Mouse (Mus musculus) liver, embryonic 12.5 days (tissue): ENCODE measurements around the gene Bhmt. TPM values are rescaled to one million over a fixed set of nuclear protein-coding genes. Genes with fewer than 3 reads are reported as not detected.

Source experiments
- ATAC-seq: fragments of 200-750 bp; cut with Nextera tagmentation; 2 replicates; pipeline ENCODE4 v1.8.0; 2017; ENCODE audit warnings: moderate number of reproducible peaks, mild to moderate bottlenecking, moderate library complexity
- H3K27ac ChIP-seq: fragments of 300-500 bp; sonication (generic); 2 replicates; pipeline ENCODE4 v1.5.1; 2016; ENCODE audit warnings: mild to moderate bottlenecking
- H3K27me3 ChIP-seq: fragments of 300-500 bp; sonication (generic); replicated peaks from 2 replicates; pipeline ENCODE4 v1.6.1; 2016; ENCODE audit warnings: mild to moderate bottlenecking, moderate library complexity
- H3K36me3 ChIP-seq: fragments of 300-500 bp; sonication (generic); 2 replicates; pipeline ENCODE4 v1.6.1; 2016; ENCODE audit warnings: mild to moderate bottlenecking, moderate library complexity
- H3K4me1 ChIP-seq: fragments of 300-500 bp; sonication (generic); 2 replicates; pipeline ENCODE4 v1.6.1; 2016
- H3K4me2 ChIP-seq: fragments of 300-500 bp; sonication (generic); 2 replicates; pipeline ENCODE4 v1.6.1; 2016; ENCODE audit warnings: mild to moderate bottlenecking, moderate library complexity
- H3K4me3 ChIP-seq: fragments of 300-500 bp; sonication (generic); 2 replicates; pipeline ENCODE4 v1.5.1; 2016; ENCODE audit warnings: mild to moderate bottlenecking, moderate library complexity
- H3K9ac ChIP-seq: fragments of 300-500 bp; sonication (generic); 2 replicates; pipeline ENCODE4 v1.6.1; 2016; ENCODE audit warnings: mild to moderate bottlenecking, moderate library complexity
- H3K9me3 ChIP-seq: fragments of 300-500 bp; sonication (generic); replicated peaks from 2 replicates; pipeline ENCODE4 v1.6.1; 2016; ENCODE audit warnings: mild to moderate bottlenecking, moderate library complexity
- WGBS: fragments of 180-500 bp; shearing (Covaris S2); methylation state at CpG from one replicate; pipeline ENCODE4 v1.1.7; 2016; ENCODE audit not compliant: insufficient replicate concordance; 5-methylcytosine and 5-hydroxymethylcytosine counted together
- polyA plus RNA-seq: library from polyadenylated mRNA; unstranded; fragments of >200 nt; fragmentation: Nextera tagmentation; extraction: Ambion mirVana; gene quantifications from 2 replicates; pipeline ENCODE4 v1.2.1, GENCODE M21; 2016

Gene Bhmt
- polyA plus RNA-seq: 25.4 and 26.4 TPM in 2 replicates

GRCm38 (mm10) chr13:93637282-93638245 is at the start of gene Bhmt:
TSS of gene Bhmt (minus strand) at chr13:93637961.
- no peaks in the 10 kb centered on the region for H3K4me1 ChIP-seq
- H3K4me3 ChIP-seq: no peak within 1 kb of the TSS
- WGBS: 61% methylated on average over 19 of the region's 19 CpGs
- no peaks in the 10 kb centered on the region for H3K27me3 ChIP-seq
- no peak; the same call in 1 of the 2 replicates for ATAC-seq
- H3K4me2 ChIP-seq: peak within 1 kb of the TSS; percentile 33
- peak within 1 kb of the TSS; percentile 10; the same call in 1 of the 2 replicates for H3K27ac ChIP-seq
- no peak within 1 kb of the TSS for H3K9ac ChIP-seq
- H3K36me3 ChIP-seq: no peaks in the 10 kb centered on the region
- no peaks in the 10 kb centered on the region for H3K9me3 ChIP-seq

GRCm38 (mm10) chr13:93687321-93687720 is 49.6 kb upstream of the Bhmt start:
- H3K4me1 ChIP-seq: no peaks in the 10 kb centered on the region
- WGBS: 34% methylated on average over 5 of the region's 5 CpGs
- no peak overlapping the region for H3K4me2 ChIP-seq
- no peak for ATAC-seq
- no peak overlapping the region for H3K4me3 ChIP-seq
- H3K9ac ChIP-seq: no peak overlapping the region
- no peaks in the 10 kb centered on the region for H3K36me3 ChIP-seq
- H3K27me3 ChIP-seq: no peaks in the 10 kb centered on the region
- H3K27ac ChIP-seq: no peak overlapping the region
- H3K9me3 ChIP-seq: no peaks in the 10 kb centered on the region

- H3K9ac ChIP-seq: no peak overlapping the region
- WGBS: 77% methylated on average over 4 of the region's 4 CpGs
- H3K27ac ChIP-seq: no peak overlapping the region
- no peaks in the 10 kb centered on the region for H3K9me3 ChIP-seq
- no peak overlapping the region for H3K4me2 ChIP-seq
- no peaks in the 10 kb centered on the region for H3K27me3 ChIP-seq
- H3K36me3 ChIP-seq: no peaks in the 10 kb centered on the region
- no peaks in the 10 kb centered on the region for H3K4me1 ChIP-seq
- no peak overlapping the region for H3K4me3 ChIP-seq
- ATAC-seq: no peak
Measured at GRCm38 (mm10) chr13:93685226-93685625, 47.5 kb upstream of the Bhmt start.

- no peak overlapping the region for H3K4me2 ChIP-seq
- no peaks in the 10 kb centered on the region for H3K4me1 ChIP-seq
- no peaks in the 10 kb centered on the region for H3K27me3 ChIP-seq
- no peaks in the 10 kb centered on the region for H3K36me3 ChIP-seq
- H3K4me3 ChIP-seq: no peak overlapping the region
- H3K27ac ChIP-seq: no peak overlapping the region
- ATAC-seq: no peak
- H3K9ac ChIP-seq: no peak overlapping the region
- H3K9me3 ChIP-seq: no peaks in the 10 kb centered on the region
Measured at GRCm38 (mm10) chr13:93683336-93683735, 45.6 kb upstream of the Bhmt start.

GRCm38 (mm10) chr13:93676864-93677263 is 39.1 kb upstream of the Bhmt start:
- peaks cover 21% of the 10 kb centered on the region for H3K27me3 ChIP-seq
- no peaks in the 10 kb centered on the region for H3K36me3 ChIP-seq
- ATAC-seq: no peak
- 50% methylated on average over 9 of the region's 9 CpGs for WGBS
- H3K4me1 ChIP-seq: no peaks in the 10 kb centered on the region
- H3K9me3 ChIP-seq: no peaks in the 10 kb centered on the region
- H3K4me3 ChIP-seq: no peak overlapping the region
- no peak overlapping the region for H3K4me2 ChIP-seq
- H3K27ac ChIP-seq: no peak overlapping the region
- H3K9ac ChIP-seq: no peak overlapping the region

- Histone ChIP-seq H3K4me2 (peak within 1 kb of the TSS; percentile 41), H3K9ac (no peak within 1 kb of the TSS), H3K27ac (no peak within 1 kb of the TSS), H3K27me3 (peaks cover 21% of the 10 kb centered on the region), H3K36me3 (no peaks in the 10 kb centered on the region), H3K4me1 (no peaks in the 10 kb centered on the region), H3K4me3 (peak within 1 kb of the TSS; percentile 37), H3K9me3 (no peaks in the 10 kb centered on the region)
- peak; percentile 69 for ATAC-seq
- 9% methylated on average over 31 of the region's 31 CpGs for WGBS
Measured at GRCm38 (mm10) chr13:93674131-93674561, 36.4 kb upstream of the Bhmt start, which contains the start of the genes Bhmt2 and Dmgdh. TSS of gene Bhmt2 (minus strand) at chr13:93674302. TSS of gene Dmgdh (plus strand) at chr13:93674433.

GRCm38 (mm10) chr13:93673296-93673695 is 35.5 kb upstream of the Bhmt start:
- no peak for ATAC-seq
- H3K4me3 ChIP-seq: peak overlapping the region; percentile 37; the same call in 1 of the 2 replicates
- no peaks in the 10 kb centered on the region for H3K4me1 ChIP-seq
- peak overlapping the region; percentile 41 for H3K4me2 ChIP-seq
- no peak overlapping the region for H3K9ac ChIP-seq
- H3K9me3 ChIP-seq: no peaks in the 10 kb centered on the region
- peaks cover 21% of the 10 kb centered on the region for H3K27me3 ChIP-seq
- no peaks in the 10 kb centered on the region for H3K36me3 ChIP-seq
- H3K27ac ChIP-seq: no peak overlapping the region
- WGBS: 43% methylated on average over 2 of the region's 2 CpGs

- no peaks in the 10 kb centered on the region for H3K36me3 ChIP-seq
- no peaks in the 10 kb centered on the region for H3K4me1 ChIP-seq
- H3K9ac ChIP-seq: no peak overlapping the region
- peaks cover 21% of the 10 kb centered on the region for H3K27me3 ChIP-seq
- no peaks in the 10 kb centered on the region for H3K9me3 ChIP-seq
- no peak overlapping the region for H3K4me2 ChIP-seq
- ATAC-seq: peak; percentile 51
- no peak overlapping the region for H3K4me3 ChIP-seq
- no peak overlapping the region for H3K27ac ChIP-seq
- 78% methylated on average over 4 of the region's 4 CpGs for WGBS
Measured at GRCm38 (mm10) chr13:93672371-93672770, 34.6 kb upstream of the Bhmt start.

- no peaks in the 10 kb centered on the region; the same call in 1 of the 2 replicates for H3K27me3 ChIP-seq
- 58% methylated on average over 4 of the region's 4 CpGs for WGBS
- H3K27ac ChIP-seq: no peak overlapping the region
- ATAC-seq: no peak
- H3K4me1 ChIP-seq: no peaks in the 10 kb centered on the region
- H3K9ac ChIP-seq: no peak overlapping the region
- no peak overlapping the region for H3K4me3 ChIP-seq
- no peak overlapping the region for H3K4me2 ChIP-seq
- no peaks in the 10 kb centered on the region for H3K9me3 ChIP-seq
- H3K36me3 ChIP-seq: no peaks in the 10 kb centered on the region
Measured at GRCm38 (mm10) chr13:93667586-93667985, 29.8 kb upstream of the Bhmt start.

GRCm38 (mm10) chr13:93657941-93658340 is 20.2 kb upstream of the Bhmt start:
- Histone ChIP-seq H3K36me3 (no peaks in the 10 kb centered on the region), H3K4me1 (no peaks in the 10 kb centered on the region), H3K9me3 (no peaks in the 10 kb centered on the region), H3K4me3 (no peak overlapping the region), H3K27me3 (no peaks in the 10 kb centered on the region), H3K4me2 (no peak overlapping the region), H3K27ac (no peak overlapping the region), H3K9ac (no peak overlapping the region)
- WGBS: 79% methylated on average over 5 of the region's 5 CpGs
- no peak for ATAC-seq

GRCm38 (mm10) chr13:93653382-93653781 is 15.6 kb upstream of the Bhmt start:
- Histone ChIP-seq H3K9ac (no peak overlapping the region), H3K36me3 (no peaks in the 10 kb centered on the region), H3K4me3 (no peak overlapping the region), H3K4me2 (no peak overlapping the region), H3K27me3 (no peaks in the 10 kb centered on the region), H3K4me1 (no peaks in the 10 kb centered on the region), H3K9me3 (no peaks in the 10 kb centered on the region), H3K27ac (no peak overlapping the region)
- WGBS: 67% methylated on average over 6 of the region's 6 CpGs
- no peak for ATAC-seq

GRCm38 (mm10) chr13:93648387-93649130 is 10.8 kb upstream of the Bhmt start:
- 55% methylated on average over 7 of the region's 7 CpGs for WGBS
- peak; percentile 60 for ATAC-seq
- H3K27ac ChIP-seq: peak overlapping the region; percentile 69

More at GRCm38 (mm10) chr13:93648387-93649130, 10.8 kb upstream of the Bhmt start:
- no peaks in the 10 kb centered on the region for H3K36me3 ChIP-seq
- H3K9me3 ChIP-seq: no peaks in the 10 kb centered on the region
- H3K9ac ChIP-seq: no peak overlapping the region
- H3K4me2 ChIP-seq: no peak overlapping the region
- H3K4me1 ChIP-seq: no peaks in the 10 kb centered on the region
- H3K27me3 ChIP-seq: no peaks in the 10 kb centered on the region
- no peak overlapping the region for H3K4me3 ChIP-seq
